Mouse (Mus musculus) intestine, postnatal 0 days (tissue): ENCODE results near the gene Msmb. TPM values are rescaled to one million over a fixed set of nuclear protein-coding genes. Genes with fewer than 3 reads are reported as not detected.

Source experiments
- ATAC-seq: fragments of 200-750 bp; cut with Nextera tagmentation; 2 replicates; pipeline ENCODE4 v1.8.0; 2017; ENCODE audit warnings: mild to moderate bottlenecking, moderate TSS enrichment, moderate library complexity
- H3K27ac ChIP-seq: fragments of 300-500 bp; sonication (generic); 2 replicates; pipeline ENCODE4 v1.5.1; 2014; ENCODE audit warnings: mild to moderate bottlenecking, low read depth, low read length, moderate library complexity
- H3K27me3 ChIP-seq: fragments of 300-500 bp; sonication (generic); replicated peaks from 2 replicates; pipeline ENCODE4 v1.6.1; 2014; ENCODE audit warnings: low read length, mixed read lengths; ENCODE audit not compliant: control insufficient read depth, insufficient read depth
- H3K36me3 ChIP-seq: fragments of 300-500 bp; sonication (generic); 2 replicates; pipeline ENCODE4 v1.6.1; 2014; ENCODE audit warnings: mild to moderate bottlenecking, moderate library complexity; ENCODE audit not compliant: control insufficient read depth, insufficient read depth
- H3K4me1 ChIP-seq: fragments of 300-500 bp; sonication (generic); replicated peaks from 2 replicates; pipeline ENCODE4 v1.6.1; 2014; ENCODE audit warnings: antibody characterized with exemption, low read length, mixed read lengths; ENCODE audit not compliant: control insufficient read depth, insufficient read depth
- H3K4me2 ChIP-seq: fragments of 300-500 bp; sonication (generic); replicated peaks from 2 replicates; pipeline ENCODE4 v1.6.1; 2014; ENCODE audit warnings: low read depth, mild to moderate bottlenecking, moderate library complexity
- H3K4me3 ChIP-seq: fragments of 300-500 bp; sonication (generic); 2 replicates; pipeline ENCODE4 v1.5.1; 2014; ENCODE audit warnings: low read depth, low read length
- H3K9ac ChIP-seq: fragments of 300-500 bp; sonication (generic); 2 replicates; pipeline ENCODE4 v1.6.1; 2014; ENCODE audit warnings: mild to moderate bottlenecking, low read depth, low read length
- H3K9me3 ChIP-seq: fragments of 300-500 bp; sonication (generic); 2 replicates; pipeline ENCODE4 v1.6.1; 2016; ENCODE audit warnings: mixed run types; ENCODE audit not compliant: control insufficient read depth
- CTCF ChIP-seq: sonication (generic); IDR thresholded peaks from 2 replicates; pipeline ENCODE4 v1.5.1; 2016; ENCODE audit warnings: low read depth, mild to moderate bottlenecking, control low read depth, antibody characterized with exemption, moderate library complexity
- WGBS: fragments of 180-500 bp; shearing (Covaris S2); extraction: QIAGEN DNeasy Blood & Tissue Kit; methylation state at CpG from one replicate; pipeline ENCODE4 v1.1.7; 2014; 5-methylcytosine and 5-hydroxymethylcytosine counted together
- polyA plus RNA-seq: library from polyadenylated mRNA; unstranded; fragments of >200 nt; fragmentation: Nextera tagmentation; extraction: Ambion mirVana; gene quantifications from 2 replicates; pipeline ENCODE4 v1.2.1, GENCODE M21; 2015

The Msmb gene
- polyA plus RNA-seq, 1 experiment from 2014 or later: not detected

GRCm38 (mm10) chr14:32140359-32140965 is 1.4 kb upstream of the Msmb start:
- Histone ChIP-seq H3K4me2 (no peak overlapping the region), H3K27ac (no peak overlapping the region), H3K9ac (no peak overlapping the region), H3K9me3 (no peaks in the 10 kb centered on the region), H3K4me1 (no peaks in the 10 kb centered on the region), H3K27me3 (no peaks in the 10 kb centered on the region), H3K4me3 (no peak overlapping the region), H3K36me3 (no peaks in the 10 kb centered on the region)
- no peak for ATAC-seq
- 90% methylated on average over 5 of the region's 5 CpGs for WGBS
- TF ChIP-seq CTCF: no peak

- Histone ChIP-seq H3K4me1 (no peaks in the 10 kb centered on the region), H3K4me2 (no peak overlapping the region), H3K36me3 (no peaks in the 10 kb centered on the region), H3K27ac (no peak overlapping the region), H3K4me3 (no peak overlapping the region), H3K9ac (no peak overlapping the region), H3K9me3 (no peaks in the 10 kb centered on the region), H3K27me3 (no peaks in the 10 kb centered on the region)
- no peak for TF ChIP-seq CTCF
- ATAC-seq: no peak
Observed at GRCm38 (mm10) chr14:32144734-32145133, 2.9 kb downstream of the Msmb start.

- Histone ChIP-seq H3K9ac (no peak overlapping the region), H3K4me2 (no peak overlapping the region), H3K27ac (no peak overlapping the region), H3K4me1 (no peaks in the 10 kb centered on the region), H3K36me3 (no peaks in the 10 kb centered on the region), H3K9me3 (no peaks in the 10 kb centered on the region), H3K4me3 (no peak overlapping the region), H3K27me3 (no peaks in the 10 kb centered on the region)
- TF ChIP-seq CTCF: no peak
- no peak for ATAC-seq
- 73% methylated on average over 4 of the region's 4 CpGs for WGBS
Observed at GRCm38 (mm10) chr14:32145401-32145800, 3.6 kb downstream of the Msmb start.

GRCm38 (mm10) chr14:32145809-32146511 is 4.1 kb downstream of the Msmb start:
- Histone ChIP-seq H3K9ac (no peak overlapping the region), H3K4me1 (no peaks in the 10 kb centered on the region), H3K4me2 (no peak overlapping the region), H3K4me3 (no peak overlapping the region), H3K36me3 (no peaks in the 10 kb centered on the region), H3K27me3 (no peaks in the 10 kb centered on the region), H3K27ac (no peak overlapping the region), H3K9me3 (no peaks in the 10 kb centered on the region)
- no peak for TF ChIP-seq CTCF
- ATAC-seq: no peak
- WGBS: 66% methylated on average over 7 of the region's 7 CpGs

GRCm38 (mm10) chr14:32146578-32146977 is 4.8 kb downstream of the Msmb start:
- Histone ChIP-seq H3K9me3 (no peaks in the 10 kb centered on the region), H3K27ac (no peak overlapping the region), H3K4me3 (no peak overlapping the region), H3K4me1 (no peaks in the 10 kb centered on the region), H3K36me3 (no peaks in the 10 kb centered on the region), H3K9ac (no peak overlapping the region), H3K4me2 (no peak overlapping the region), H3K27me3 (no peaks in the 10 kb centered on the region)
- 60% methylated on average over 2 of the region's 2 CpGs for WGBS
- TF ChIP-seq CTCF: no peak
- ATAC-seq: no peak

GRCm38 (mm10) chr14:32150872-32151271 is 9.0 kb downstream of the Msmb start:
- WGBS: 82% methylated on average over 2 of the region's 2 CpGs
- Histone ChIP-seq H3K4me2 (no peak overlapping the region), H3K9me3 (no peaks in the 10 kb centered on the region), H3K27me3 (no peaks in the 10 kb centered on the region), H3K27ac (no peak overlapping the region), H3K4me1 (no peaks in the 10 kb centered on the region), H3K9ac (no peak overlapping the region), H3K36me3 (no peaks in the 10 kb centered on the region), H3K4me3 (no peak overlapping the region)
- peak; percentile 58 for TF ChIP-seq CTCF
- no peak for ATAC-seq
